Mouse (Mus musculus) limb, embryonic 10.5 days (tissue): ENCODE measurements at regions not wholly inside any gene's neighbourhood (a gene's known extent, or its start where the extent isn't known, plus 50 kb on each side); places are given as distances from the start of the nearest gene placed in this dataset.
A peak's percentile ranks its signal among the peaks of the same experiment; 100 is the strongest.

Experiments used
- DNase-seq: peaks from one replicate; pipeline ENCODE4 v3.0.0-alpha.2; 2017; ENCODE audit warnings: low spot score
- H3K27ac ChIP-seq: fragments of 300-500 bp; sonication (generic); 2 replicates; pipeline ENCODE4 v1.5.1; 2016; ENCODE audit warnings: mild to moderate bottlenecking
- H3K27me3 ChIP-seq: fragments of 300-500 bp; sonication (generic); 2 replicates; pipeline ENCODE4 v1.6.1; 2016; ENCODE audit warnings: low read depth, mild to moderate bottlenecking; ENCODE audit not compliant: poor library complexity, severe bottlenecking
- H3K36me3 ChIP-seq: fragments of 300-500 bp; sonication (generic); 2 replicates; pipeline ENCODE4 v1.6.1; 2016; ENCODE audit warnings: mild to moderate bottlenecking, moderate library complexity
- H3K4me1 ChIP-seq: fragments of 300-500 bp; sonication (generic); 2 replicates; pipeline ENCODE4 v1.6.1; 2016
- H3K4me3 ChIP-seq: fragments of 300-500 bp; sonication (generic); 2 replicates; pipeline ENCODE4 v1.5.1; 2016; ENCODE audit warnings: mild to moderate bottlenecking, moderate library complexity
- H3K9me3 ChIP-seq: fragments of 300-500 bp; sonication (generic); replicated peaks from 2 replicates; pipeline ENCODE4 v1.6.1; 2016; ENCODE audit warnings: mild to moderate bottlenecking
- whole genome bisulfite sequencing: fragments of 180-500 bp; shearing (Covaris S2); methylation state at CpG from one replicate; pipeline ENCODE4 v1.1.7; 2016; 5-methylcytosine and 5-hydroxymethylcytosine counted together

DNA sequence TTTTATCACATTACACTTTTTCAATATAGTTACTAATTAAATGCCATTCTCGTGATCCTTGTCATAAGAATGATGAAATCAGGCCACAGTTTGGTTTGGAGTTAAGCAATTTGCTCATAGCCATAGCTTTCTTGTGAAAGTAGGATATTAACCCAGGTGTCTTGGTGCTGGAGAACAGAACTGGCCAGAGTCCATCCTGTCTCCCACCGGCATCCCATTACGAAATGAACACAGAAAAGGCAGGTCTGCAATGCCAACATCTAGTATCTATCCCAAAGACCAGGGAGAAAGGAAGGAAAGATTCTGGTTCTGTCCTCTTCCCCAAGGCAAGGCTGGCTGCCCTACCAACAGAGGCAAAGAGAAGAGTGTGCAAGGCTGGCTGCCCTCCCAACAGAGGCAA lies 61.6 kb upstream of the Avpr1a start:
- 90% methylated on average over 3 of the region's 3 CpGs for WGBS
- no peak overlapping the region for H3K4me3 ChIP-seq
- no peak for DNase-seq
- no peaks in the 10 kb centered on the region for H3K36me3 ChIP-seq
- H3K4me1 ChIP-seq = no peaks in the 10 kb centered on the region
- no peaks in the 10 kb centered on the region for H3K9me3 ChIP-seq
- no peaks in the 10 kb centered on the region for H3K27me3 ChIP-seq
- H3K27ac ChIP-seq = no peak overlapping the region

DNA sequence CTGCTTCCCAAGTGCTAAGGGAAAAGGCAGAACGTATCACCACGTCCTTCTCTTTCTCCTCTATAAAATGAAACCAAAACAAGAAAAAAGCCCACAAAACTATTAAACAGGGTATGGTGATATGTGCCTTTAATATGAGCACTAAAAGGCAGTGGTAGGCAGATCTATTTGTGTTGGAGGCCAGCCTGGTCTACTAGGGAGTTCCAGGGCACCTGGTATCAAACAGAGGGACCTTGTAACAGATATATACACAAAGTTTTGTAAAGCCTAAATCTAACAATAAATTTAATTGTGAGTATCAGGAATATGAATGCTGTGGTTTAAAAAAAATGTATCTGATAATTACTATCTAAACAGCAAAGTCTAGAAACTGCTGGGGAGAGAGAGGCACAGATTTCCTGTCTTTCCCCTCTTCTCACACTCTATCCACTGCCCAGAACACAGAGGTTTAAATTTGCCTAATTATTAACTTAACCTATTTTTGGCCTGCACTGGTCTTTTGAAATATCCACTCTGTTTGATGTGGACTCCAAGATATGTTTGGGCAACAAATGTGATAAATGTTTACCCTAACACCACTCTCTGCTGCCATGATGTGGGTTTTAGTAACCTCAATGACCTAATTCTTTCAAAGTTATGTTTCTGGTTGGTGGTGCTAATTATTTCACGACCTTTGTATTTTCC lies 68.5 kb upstream of the Avpr1a start:
- 79% methylated on average over 3 of the region's 3 CpGs for WGBS
- Histone ChIP-seq H3K9me3 (no peaks in the 10 kb centered on the region), H3K4me1 (no peaks in the 10 kb centered on the region), H3K36me3 (no peaks in the 10 kb centered on the region), H3K4me3 (no peak overlapping the region), H3K27me3 (no peaks in the 10 kb centered on the region), H3K27ac (no peak overlapping the region)
- DNase-seq = no peak

DNA sequence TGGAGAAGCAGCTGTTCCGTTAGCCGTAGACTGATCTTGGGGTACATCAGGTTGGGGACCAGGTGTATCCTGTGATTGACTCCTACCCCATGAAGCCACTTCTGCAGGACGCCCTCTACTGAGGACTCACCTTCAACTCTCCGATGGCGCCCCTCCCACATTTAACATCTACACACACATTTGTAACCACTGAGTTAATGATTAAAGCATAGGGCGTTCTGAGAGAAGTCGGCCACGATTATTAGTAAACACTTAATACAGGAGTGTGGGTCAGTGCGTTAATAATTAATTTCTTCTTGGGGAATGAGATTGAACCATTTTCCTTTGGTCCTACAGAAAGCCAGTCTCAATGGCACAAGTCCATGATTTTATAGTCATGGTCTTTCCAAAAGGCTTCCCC lies 105.0 kb upstream of the Avpr1a start:
- H3K27me3 ChIP-seq = no peaks in the 10 kb centered on the region
- H3K4me1 ChIP-seq = no peaks in the 10 kb centered on the region
- no peaks in the 10 kb centered on the region for H3K36me3 ChIP-seq
- no peak for DNase-seq
- no peak overlapping the region for H3K27ac ChIP-seq
- WGBS = 95% methylated on average over 9 of the region's 9 CpGs
- no peaks in the 10 kb centered on the region for H3K9me3 ChIP-seq
- H3K4me3 ChIP-seq = no peak overlapping the region

DNA sequence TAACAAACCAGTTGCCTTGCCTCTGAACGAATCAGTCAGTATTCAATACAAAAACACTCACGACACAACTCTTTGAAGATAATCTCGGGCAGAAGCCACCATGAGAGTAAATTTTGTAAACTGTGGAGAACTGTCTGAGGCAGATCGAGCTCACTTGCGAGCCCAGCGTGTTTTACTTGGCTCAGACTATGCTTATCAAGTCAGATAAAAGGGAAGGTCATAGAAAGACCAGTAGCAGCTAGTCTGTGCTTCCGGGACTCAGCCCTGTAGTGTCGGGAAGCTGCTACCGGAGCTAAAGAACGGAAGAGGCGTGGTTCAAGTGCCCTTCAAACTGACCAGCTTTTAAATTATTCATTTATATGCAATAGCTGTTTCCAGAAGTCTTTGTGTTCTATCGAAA lies 105.9 kb upstream of the Avpr1a start:
- no peaks in the 10 kb centered on the region for H3K4me1 ChIP-seq
- H3K27me3 ChIP-seq = no peaks in the 10 kb centered on the region
- no peak overlapping the region for H3K27ac ChIP-seq
- no peaks in the 10 kb centered on the region for H3K36me3 ChIP-seq
- WGBS = 93% methylated on average over 12 of the region's 12 CpGs
- no peaks in the 10 kb centered on the region for H3K9me3 ChIP-seq
- H3K4me3 ChIP-seq = no peak overlapping the region
- DNase-seq = no peak

DNA sequence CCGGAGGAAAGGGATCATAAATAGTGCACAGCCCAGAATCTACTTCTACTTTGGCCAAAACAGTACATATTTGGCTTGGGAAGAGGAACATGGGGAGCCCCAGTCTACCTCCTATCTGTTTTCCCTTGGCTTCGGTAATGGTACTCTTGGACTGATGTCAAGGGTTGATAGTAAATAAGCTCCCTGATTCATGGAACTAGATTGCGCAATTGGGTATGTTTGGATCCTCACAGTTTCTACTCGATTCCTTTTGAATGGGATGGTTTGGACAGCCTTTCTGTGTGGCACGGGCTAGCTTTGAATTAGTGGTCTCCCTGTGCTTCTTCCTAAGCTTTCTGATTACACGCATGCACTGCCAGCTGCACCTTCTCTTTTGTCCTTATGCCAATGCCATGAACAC lies 121.4 kb upstream of the Avpr1a start:
- no peak overlapping the region for H3K4me3 ChIP-seq
- no peaks in the 10 kb centered on the region for H3K27me3 ChIP-seq
- H3K4me1 ChIP-seq = no peaks in the 10 kb centered on the region
- 92% methylated on average over 6 of the region's 6 CpGs for WGBS
- H3K9me3 ChIP-seq = no peaks in the 10 kb centered on the region
- DNase-seq = no peak
- H3K36me3 ChIP-seq = no peaks in the 10 kb centered on the region
- no peak overlapping the region for H3K27ac ChIP-seq

DNA sequence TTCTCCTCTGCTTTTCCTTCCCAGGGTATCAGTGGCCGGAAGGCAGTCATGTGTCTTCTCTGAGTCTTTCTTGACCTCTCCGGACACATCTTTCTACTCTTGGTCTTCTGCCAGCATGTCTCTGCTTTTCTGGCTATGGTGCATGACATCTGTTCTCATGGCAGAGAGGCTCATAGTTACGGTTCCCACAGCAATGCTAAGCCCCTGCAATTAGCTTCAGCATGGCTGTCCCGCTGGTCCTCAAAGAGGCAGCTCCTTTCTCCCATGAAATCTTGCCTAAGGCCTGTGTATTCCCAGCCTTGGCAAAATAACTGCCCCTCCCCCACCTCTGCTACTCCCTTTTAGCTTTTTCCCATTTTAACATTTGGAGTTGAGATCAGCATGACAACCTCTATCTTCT lies 129.4 kb upstream of the Avpr1a start:
- 86% methylated on average over 4 of the region's 4 CpGs for WGBS
- H3K27ac ChIP-seq = no peak overlapping the region
- no peaks in the 10 kb centered on the region for H3K4me1 ChIP-seq
- no peak overlapping the region for H3K4me3 ChIP-seq
- no peaks in the 10 kb centered on the region for H3K9me3 ChIP-seq
- no peaks in the 10 kb centered on the region for H3K27me3 ChIP-seq
- H3K36me3 ChIP-seq = no peaks in the 10 kb centered on the region
- DNase-seq = no peak

DNA sequence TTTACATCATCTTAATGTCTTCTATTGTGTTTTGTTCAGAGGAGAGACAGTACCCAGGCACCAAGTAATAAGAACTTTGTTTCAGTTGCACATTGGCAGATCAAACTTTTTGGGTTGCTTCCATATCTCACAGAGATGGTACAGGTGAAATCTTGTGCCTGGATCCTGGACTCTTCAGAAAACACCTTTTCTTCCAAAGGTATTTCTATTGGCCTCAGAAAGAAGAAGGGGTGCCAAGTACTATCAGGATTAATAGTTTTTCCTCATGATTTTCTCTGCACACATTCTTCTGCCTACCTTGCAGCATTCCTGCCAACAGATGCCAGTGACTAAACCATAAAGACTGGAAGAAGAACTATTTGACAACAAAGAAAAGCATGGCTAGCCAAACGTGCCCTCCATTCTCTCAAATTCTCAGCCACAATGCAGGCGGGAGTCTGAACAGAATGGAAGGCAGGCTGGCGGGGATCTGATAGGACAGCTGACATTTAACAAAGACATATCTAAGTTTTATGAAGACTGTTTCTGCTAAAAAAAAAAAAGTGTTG lies 137.6 kb upstream of the Avpr1a start:
- H3K36me3 ChIP-seq = no peaks in the 10 kb centered on the region
- WGBS = 85% methylated on average over 3 of the region's 3 CpGs

DNA sequence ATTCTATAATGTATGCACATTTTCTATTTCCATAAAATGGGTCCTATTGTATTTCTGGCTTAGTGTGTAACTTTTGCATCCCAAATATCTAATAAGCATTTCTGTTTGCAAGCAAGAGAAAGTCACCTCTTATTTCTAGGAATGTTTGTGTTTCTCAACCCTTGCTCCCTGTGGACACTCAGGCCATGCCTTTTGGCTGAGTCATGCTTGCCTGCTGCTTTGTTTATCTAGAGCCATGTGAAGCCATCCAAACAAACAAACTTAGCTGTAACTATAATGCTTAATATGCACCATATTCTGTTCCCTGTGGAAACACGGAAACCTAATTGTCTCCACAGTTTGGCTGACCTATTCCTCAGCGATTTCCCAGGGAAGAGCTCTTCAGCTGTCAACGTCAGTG lies 139.6 kb upstream of the Avpr1a start:
- Histone ChIP-seq H3K36me3 (no peaks in the 10 kb centered on the region), H3K4me1 (no peaks in the 10 kb centered on the region), H3K27me3 (no peaks in the 10 kb centered on the region), H3K4me3 (no peak overlapping the region), H3K9me3 (no peaks in the 10 kb centered on the region), H3K27ac (no peak overlapping the region)
- no peak for DNase-seq
- 85% methylated on average over 3 of the region's 3 CpGs for WGBS

More for the DNA sequence above, 137.6 kb upstream of the Avpr1a start:
- H3K4me1 ChIP-seq = no peaks in the 10 kb centered on the region
- no peaks in the 10 kb centered on the region for H3K9me3 ChIP-seq
- no peak overlapping the region for H3K4me3 ChIP-seq
- no peak for DNase-seq
- no peaks in the 10 kb centered on the region for H3K27me3 ChIP-seq
- H3K27ac ChIP-seq = no peak overlapping the region

DNA sequence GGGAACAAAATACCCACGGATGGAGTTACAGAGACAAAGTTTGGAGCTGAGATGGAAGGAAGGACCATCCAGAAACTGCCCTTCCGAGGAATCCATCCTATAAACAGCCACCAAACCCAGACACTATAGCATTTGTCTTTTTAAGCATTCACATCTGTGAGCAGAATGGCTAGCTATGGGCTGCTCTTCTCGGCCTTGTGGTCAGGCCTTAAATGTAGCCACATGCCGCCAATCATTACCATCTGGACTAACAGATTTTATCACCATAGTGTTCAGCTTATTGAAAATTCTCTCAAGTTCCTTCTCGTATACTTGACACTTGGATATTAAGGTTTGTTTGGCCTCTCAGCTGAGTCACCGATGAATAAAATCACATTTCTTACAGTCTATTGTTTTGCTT lies 146.0 kb upstream of the Avpr1a start:
- 0 out of 2 replicates have a peak, but pooled peaks cover 2% of the 10 kb centered on the region for H3K4me1 ChIP-seq
- WGBS = 76% methylated on average over 6 of the region's 6 CpGs
- no peaks in the 10 kb centered on the region for H3K9me3 ChIP-seq
- peak; percentile 37 for DNase-seq
- no peaks in the 10 kb centered on the region for H3K36me3 ChIP-seq
- H3K27me3 ChIP-seq = no peaks in the 10 kb centered on the region
- H3K27ac ChIP-seq = no peak overlapping the region
- no peak overlapping the region for H3K4me3 ChIP-seq

DNA sequence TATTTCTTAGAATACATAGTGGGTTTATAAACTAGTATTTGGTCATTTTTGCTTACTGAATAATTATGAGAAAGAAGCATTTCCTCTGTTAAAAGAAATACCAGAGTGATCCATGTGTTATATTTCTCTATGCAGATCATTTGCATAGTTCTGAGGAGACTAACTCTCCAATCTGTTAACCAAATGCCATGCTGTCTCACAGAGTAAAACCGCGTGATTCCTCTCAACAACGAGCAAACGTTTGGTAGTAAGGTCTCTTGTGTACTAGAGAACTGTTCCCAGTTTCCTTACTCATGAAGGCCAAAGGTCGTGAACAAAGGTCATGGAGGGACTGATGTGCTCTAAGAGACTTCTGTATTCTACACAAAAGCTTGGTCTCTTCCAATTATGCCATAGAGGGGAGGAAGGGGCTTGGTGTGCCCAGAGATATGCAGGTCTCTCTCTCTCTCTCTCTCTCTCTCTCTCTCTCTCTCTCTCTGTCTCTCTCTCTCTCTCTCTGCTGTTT lies 152.3 kb upstream of the Avpr1a start:
- DNase-seq = no peak
- no peaks in the 10 kb centered on the region for H3K36me3 ChIP-seq
- no peaks in the 10 kb centered on the region for H3K4me1 ChIP-seq
- H3K4me3 ChIP-seq = no peak overlapping the region
- WGBS = 81% methylated on average over 5 of the region's 5 CpGs
- no peaks in the 10 kb centered on the region for H3K27me3 ChIP-seq
- H3K9me3 ChIP-seq = no peaks in the 10 kb centered on the region
- no peak overlapping the region for H3K27ac ChIP-seq

DNA sequence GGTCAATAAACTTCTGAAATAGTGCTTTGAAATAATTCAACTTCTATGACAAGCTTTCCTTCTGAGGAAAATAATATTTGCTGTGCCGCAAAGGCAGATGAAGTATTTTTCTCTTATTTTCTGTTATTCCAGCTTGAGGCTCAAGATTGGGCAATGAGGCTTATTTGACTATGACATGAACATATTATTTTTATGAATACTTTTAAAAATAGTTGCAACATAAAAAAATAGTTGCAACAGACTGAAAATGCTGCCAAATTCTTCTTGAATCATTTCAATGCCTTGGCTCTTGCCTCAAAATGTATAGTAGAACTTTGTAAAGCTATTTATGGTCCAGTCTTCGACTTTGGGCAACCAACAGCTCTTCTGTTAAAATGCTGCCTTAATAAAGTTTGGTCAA lies 156.7 kb upstream of the Avpr1a start:
- no peaks in the 10 kb centered on the region for H3K27me3 ChIP-seq
- no peak overlapping the region for H3K4me3 ChIP-seq
- 89% methylated on average over 2 of the region's 2 CpGs for WGBS
- H3K4me1 ChIP-seq = no peaks in the 10 kb centered on the region
- H3K36me3 ChIP-seq = no peaks in the 10 kb centered on the region
- DNase-seq = no peak
- H3K9me3 ChIP-seq = no peaks in the 10 kb centered on the region
- no peak overlapping the region for H3K27ac ChIP-seq

DNA sequence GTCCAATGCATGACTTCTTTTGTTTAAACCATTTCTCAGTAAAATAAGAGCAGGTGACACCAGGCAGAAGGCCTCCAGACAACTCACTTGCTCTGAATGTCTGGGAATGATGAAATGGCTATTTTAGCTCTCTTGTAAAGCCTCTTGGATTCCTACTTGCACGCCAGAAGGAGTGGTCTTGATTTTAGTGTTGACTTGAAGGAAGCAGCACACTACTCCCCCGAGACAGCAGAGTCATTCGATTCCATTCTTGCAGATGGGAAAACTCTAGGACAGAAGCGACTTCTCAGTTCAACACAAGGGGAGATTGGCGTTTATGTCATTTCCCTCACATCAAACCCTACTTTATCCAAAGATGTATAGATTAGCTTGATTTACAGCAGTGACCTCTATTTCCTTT lies 157.2 kb upstream of the Avpr1a start:
- Histone ChIP-seq H3K27me3 (no peaks in the 10 kb centered on the region), H3K27ac (no peak overlapping the region), H3K4me1 (no peaks in the 10 kb centered on the region), H3K4me3 (no peak overlapping the region), H3K9me3 (no peaks in the 10 kb centered on the region), H3K36me3 (no peaks in the 10 kb centered on the region)
- WGBS = 90% methylated on average over 5 of the region's 5 CpGs
- no peak for DNase-seq

DNA sequence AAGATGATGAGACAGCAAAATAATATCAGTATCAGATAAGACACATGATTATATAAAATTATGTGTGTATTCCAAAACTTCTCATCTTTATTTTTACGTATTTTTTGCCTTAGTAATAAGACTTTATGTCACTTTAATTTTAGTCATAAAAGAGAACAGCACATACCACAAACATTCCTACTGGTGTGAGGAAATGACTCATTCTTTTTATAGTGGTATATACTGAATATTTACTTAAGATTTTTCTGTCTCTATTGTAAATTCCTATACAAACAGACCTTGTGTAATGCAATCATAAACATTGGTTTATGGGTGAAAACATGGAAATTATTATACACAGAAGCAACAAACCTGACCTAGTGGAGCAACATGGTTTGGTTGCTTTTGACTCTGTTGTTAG lies 173.4 kb upstream of the Avpr1a start:
- WGBS = 89% methylated on average over 1 of the region's 1 CpGs
- H3K4me3 ChIP-seq = no peak overlapping the region
- no peak for DNase-seq
- H3K27me3 ChIP-seq = no peaks in the 10 kb centered on the region
- no peaks in the 10 kb centered on the region for H3K4me1 ChIP-seq
- H3K9me3 ChIP-seq = no peaks in the 10 kb centered on the region
- H3K36me3 ChIP-seq = no peaks in the 10 kb centered on the region
- no peak overlapping the region for H3K27ac ChIP-seq

DNA sequence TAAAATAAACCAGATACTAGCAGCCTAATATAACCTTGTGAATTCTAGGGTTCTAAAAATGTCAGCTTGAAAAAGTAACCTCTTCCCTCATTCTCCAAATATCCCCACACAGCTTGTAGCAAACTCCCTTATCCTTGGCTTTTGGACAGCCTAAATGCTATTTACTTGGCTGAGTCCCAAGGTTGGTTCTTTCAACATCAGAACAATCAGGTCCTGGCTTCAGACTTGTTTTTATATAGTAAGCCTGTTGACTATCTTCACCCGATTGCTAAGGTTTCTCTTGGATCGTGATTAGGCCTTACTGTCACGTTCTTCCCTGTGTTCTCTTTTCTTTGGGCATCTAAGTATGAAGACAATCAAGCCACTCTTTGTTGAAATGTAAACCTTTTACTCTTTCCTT lies 174.1 kb upstream of the Avpr1a start:
- no peaks in the 10 kb centered on the region for H3K36me3 ChIP-seq
- no peak overlapping the region for H3K4me3 ChIP-seq
- H3K27ac ChIP-seq = no peak overlapping the region
- DNase-seq = no peak
- no peaks in the 10 kb centered on the region for H3K4me1 ChIP-seq
- WGBS = 89% methylated on average over 3 of the region's 3 CpGs
- H3K9me3 ChIP-seq = no peaks in the 10 kb centered on the region
- H3K27me3 ChIP-seq = no peaks in the 10 kb centered on the region
